Mouse (Mus musculus) testis, adult 2 months (tissue): ENCODE measurements around the gene Slc9a3.

Source experiments
- CTCF ChIP-seq: fragments of 200-500 bp; IDR thresholded peaks from 2 replicates; pipeline ENCODE4 v1.5.1; 2012; ENCODE audit warnings: low read depth, mild to moderate bottlenecking, inconsistent platforms, low read length, moderate library complexity; ENCODE audit not compliant: control insufficient read depth, insufficient read depth, insufficient replicate concordance
- POLR2A ChIP-seq: fragments of 200-500 bp; IDR thresholded peaks from 2 replicates; pipeline ENCODE4 v1.6.1; 2012; ENCODE audit warnings: low read depth, mild to moderate bottlenecking, inconsistent platforms, low read length, moderate library complexity; ENCODE audit not compliant: control insufficient read depth

DNA sequence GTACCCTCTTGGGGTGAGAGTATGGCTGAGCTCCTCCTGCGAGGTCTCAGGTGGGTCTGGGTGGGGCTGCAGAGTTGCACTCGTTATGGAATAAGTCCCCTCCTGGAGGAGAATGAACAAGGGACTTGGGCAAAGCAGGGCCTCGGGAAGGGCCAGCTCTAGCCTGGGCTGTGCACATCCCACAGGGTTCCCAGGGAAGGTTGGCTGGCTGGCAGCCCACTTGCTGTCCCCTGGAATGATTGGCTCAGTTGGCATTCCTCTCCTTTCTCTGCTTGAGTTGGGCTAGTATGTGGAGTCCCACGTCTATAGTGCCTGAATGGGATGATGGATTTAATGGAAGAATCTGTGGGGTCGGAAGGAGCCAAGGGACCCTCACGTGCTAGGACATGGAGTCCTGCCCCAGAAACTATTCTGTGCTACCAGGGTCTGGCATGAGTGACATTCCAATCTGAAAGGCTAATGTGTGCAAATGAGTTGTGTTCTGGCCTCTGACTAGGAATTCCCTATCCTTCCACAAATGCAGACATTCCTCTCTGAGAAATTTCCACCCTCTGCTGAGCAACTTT is 7.5 kb upstream of the Slc9a3 start:
- TF ChIP-seq CTCF (no peak), POLR2A (no peak)
